Mouse (Mus musculus): ENCODE measurements around the gene Mex3a.

DNA sequence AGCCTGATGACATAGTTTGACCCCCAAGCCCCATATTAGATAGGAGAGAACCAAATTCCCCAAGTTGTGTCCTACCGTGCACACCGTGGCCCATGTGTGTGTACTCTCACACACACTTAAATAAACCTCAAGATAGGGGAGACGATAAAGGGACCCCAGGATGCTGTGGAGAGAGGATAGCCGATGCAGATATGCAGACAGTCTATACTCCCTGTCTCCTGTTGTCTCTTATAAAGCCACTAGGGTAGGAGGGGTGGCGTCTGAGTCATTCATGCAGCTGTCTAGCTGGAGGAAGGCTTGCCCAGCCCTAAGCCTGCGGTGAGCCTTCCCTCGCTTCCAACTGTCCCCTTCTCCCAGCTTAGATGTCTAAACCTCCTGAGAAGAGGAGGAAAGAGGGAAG, 32.1 kb upstream of the Mex3a start:
- TF ChIP-seq CTCF (IDR thresholded peaks at IDR 0.05; ENCODE audit: borderline replicate concordance, control insufficient read depth, extremely low read depth, insufficient read depth, low read length, poor library complexity) (no peak), POLR2A (IDR thresholded peaks at IDR 0.05; ENCODE audit: control insufficient read depth, extremely low read depth, insufficient read depth, low read length, poor library complexity) (no peak)
